Mouse (Mus musculus) heart, postnatal 0 days (tissue): ENCODE measurements at regions not wholly inside any gene's neighbourhood (a gene's known extent, or its start where the extent isn't known, plus 50 kb on each side); places are given as distances from the start of the nearest gene placed in this dataset.

Source experiments
- ATAC-seq: fragments of 200-750 bp; cut with Nextera tagmentation; 2 replicates; pipeline ENCODE4 v1.8.0; 2017; ENCODE audit warnings: low read depth, moderate number of reproducible peaks, moderate library complexity; ENCODE audit not compliant: insufficient read depth
- DNase-seq: peaks from one replicate; pipeline ENCODE4 v3.0.0-alpha.2; 2016; ENCODE audit warnings: low spot score
- H3K27ac ChIP-seq: fragments of 300-500 bp; sonication (generic); 2 replicates; pipeline ENCODE4 v1.5.1; 2014; ENCODE audit warnings: low read depth, mild to moderate bottlenecking
- H3K27me3 ChIP-seq: fragments of 300-500 bp; sonication (generic); 2 replicates; pipeline ENCODE4 v1.6.1; 2014; ENCODE audit warnings: low read length, mixed read lengths; ENCODE audit not compliant: control insufficient read depth, insufficient read depth
- H3K36me3 ChIP-seq: fragments of 300-500 bp; sonication (generic); replicated peaks from 2 replicates; pipeline ENCODE4 v1.6.1; 2014; ENCODE audit warnings: low read length, mixed read lengths; ENCODE audit not compliant: control insufficient read depth, insufficient read depth
- H3K4me1 ChIP-seq: fragments of 300-500 bp; sonication (generic); 2 replicates; pipeline ENCODE4 v1.6.1; 2014; ENCODE audit warnings: antibody characterized with exemption; ENCODE audit not compliant: control insufficient read depth, insufficient read depth
- H3K4me2 ChIP-seq: fragments of 300-500 bp; sonication (generic); 2 replicates; pipeline ENCODE4 v1.6.1; 2014; ENCODE audit warnings: low read depth, mild to moderate bottlenecking, low read length, moderate library complexity
- H3K4me3 ChIP-seq: fragments of 300-500 bp; sonication (generic); 2 replicates; pipeline ENCODE4 v1.5.1; 2014; ENCODE audit warnings: low read depth, low read length
- H3K9ac ChIP-seq: fragments of 300-500 bp; sonication (generic); replicated peaks from 2 replicates; pipeline ENCODE4 v1.6.1; 2014; ENCODE audit warnings: low read depth, low read length, mixed read lengths
- H3K9me3 ChIP-seq: fragments of 300-500 bp; sonication (generic); replicated peaks from 2 replicates; pipeline ENCODE4 v1.6.1; 2016; ENCODE audit warnings: low read length; ENCODE audit not compliant: control insufficient read depth
- CTCF ChIP-seq: IDR thresholded peaks from 2 replicates; pipeline ENCODE4 v1.5.1; 2016; ENCODE audit warnings: antibody characterized with exemption, control low read depth, low read depth
- EP300 ChIP-seq: IDR thresholded peaks from 2 replicates; pipeline ENCODE4 v1.6.1; 2016; ENCODE audit warnings: antibody characterized with exemption, low read depth
- WGBS: fragments of 180-500 bp; shearing (Covaris S2); extraction: QIAGEN DNeasy Blood & Tissue Kit; methylation state at CpG from one replicate; pipeline ENCODE4 v1.1.7; 2014; 5-methylcytosine and 5-hydroxymethylcytosine counted together

- no peak overlapping the region for H3K4me2 ChIP-seq
- ATAC-seq (no peak), DNase-seq (no peak)
- H3K36me3 ChIP-seq, result no peaks in the 10 kb centered on the region
- no peak overlapping the region for H3K4me3 ChIP-seq
- 0 out of 2 replicates have a peak, but pooled peaks cover 5% of the 10 kb centered on the region for H3K4me1 ChIP-seq
- TF ChIP-seq EP300, result no peak
- no peaks in the 10 kb centered on the region for H3K27me3 ChIP-seq
- no peaks in the 10 kb centered on the region for H3K9me3 ChIP-seq
- no peak overlapping the region for H3K27ac ChIP-seq
- H3K9ac ChIP-seq, result no peak overlapping the region
Observed at GRCm38 (mm10) chr4:95398301-95398700, 159.0 kb upstream of the Fggy start.

DNA sequence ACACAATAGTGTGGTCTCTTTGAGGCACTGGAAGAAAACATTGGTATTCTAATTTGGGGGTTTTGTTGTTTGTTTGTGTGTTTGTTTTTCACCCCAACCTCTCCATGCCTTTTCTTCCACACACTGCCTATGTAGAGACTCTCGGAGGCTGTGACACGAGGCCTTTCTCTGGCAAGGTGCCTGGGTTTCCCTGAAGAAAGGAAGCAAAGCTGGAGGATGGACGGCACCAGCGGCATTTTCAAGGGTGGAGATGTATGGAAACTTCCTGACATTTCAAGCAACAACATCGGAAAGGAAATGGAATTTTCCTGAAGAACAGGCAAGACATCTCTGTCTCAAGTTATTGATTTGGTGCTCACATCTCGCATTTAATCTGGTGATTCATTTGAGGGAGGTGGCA, 155.0 kb upstream of the Fggy start:
- Histone ChIP-seq H3K9me3 (no peaks in the 10 kb centered on the region), H3K27me3 (no peaks in the 10 kb centered on the region), H3K27ac (no peak overlapping the region), H3K4me3 (no peak overlapping the region), H3K36me3 (no peaks in the 10 kb centered on the region), H3K4me2 (no peak overlapping the region), H3K4me1 (no peaks in the 10 kb centered on the region), H3K9ac (no peak overlapping the region)
- TF ChIP-seq EP300 (no peak), CTCF (no peak)
- no peak for ATAC-seq
- DNase-seq, result no peak
- WGBS, result 54% methylated on average over 6 of the region's 6 CpGs

DNA sequence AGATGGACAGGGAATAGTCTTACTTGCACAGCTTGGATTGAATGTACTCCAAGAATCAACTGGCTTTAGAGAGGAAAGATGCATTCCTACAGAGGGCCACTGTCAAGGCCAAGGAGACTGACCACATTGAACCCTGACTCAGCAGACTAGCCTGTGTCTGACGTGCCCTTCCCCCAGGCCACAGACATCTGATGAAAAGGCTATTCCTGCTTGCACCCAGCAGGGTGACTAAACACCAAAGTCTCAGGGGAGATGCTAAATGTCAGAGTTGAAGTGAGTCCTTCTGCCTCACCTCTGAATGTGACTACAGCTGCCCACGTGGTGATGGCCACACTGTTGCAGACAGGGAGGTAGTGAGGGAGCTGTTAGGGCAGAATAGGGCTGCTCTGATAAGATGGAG, 140.2 kb upstream of the Fggy start:
- WGBS, result 43% methylated on average over 2 of the region's 2 CpGs
- no peak overlapping the region for H3K27ac ChIP-seq

GRCm38 (mm10) chr4:95426563-95426962, 130.7 kb upstream of the Fggy start:
- Histone ChIP-seq H3K27ac (no peak overlapping the region), H3K9ac (no peak overlapping the region), H3K4me1 (no peaks in the 10 kb centered on the region), H3K9me3 (no peaks in the 10 kb centered on the region), H3K36me3 (no peaks in the 10 kb centered on the region), H3K27me3 (no peaks in the 10 kb centered on the region), H3K4me2 (no peak overlapping the region), H3K4me3 (no peak overlapping the region)
- no peak for ATAC-seq
- no peak for DNase-seq
- 8% methylated on average over 1 of the region's 1 CpGs for WGBS
- TF ChIP-seq CTCF (no peak), EP300 (no peak)

More for the DNA sequence above, 140.2 kb upstream of the Fggy start:
- TF ChIP-seq EP300 (no peak), CTCF (no peak)
- H3K4me3 ChIP-seq, result no peak overlapping the region
- no peaks in the 10 kb centered on the region for H3K4me1 ChIP-seq
- DNase-seq (no peak), ATAC-seq (no peak)
- no peak overlapping the region for H3K9ac ChIP-seq
- H3K27me3 ChIP-seq, result no peaks in the 10 kb centered on the region
- H3K4me2 ChIP-seq, result no peak overlapping the region
- H3K9me3 ChIP-seq, result no peaks in the 10 kb centered on the region
- H3K36me3 ChIP-seq, result no peaks in the 10 kb centered on the region

- no peak overlapping the region for H3K9ac ChIP-seq
- no peaks in the 10 kb centered on the region for H3K9me3 ChIP-seq
- no peaks in the 10 kb centered on the region; the same call in 1 of the 2 replicates for H3K4me1 ChIP-seq
- H3K27me3 ChIP-seq, result no peaks in the 10 kb centered on the region
- H3K36me3 ChIP-seq, result no peaks in the 10 kb centered on the region
- H3K27ac ChIP-seq, result no peak overlapping the region
- H3K4me2 ChIP-seq, result no peak overlapping the region
- no peak overlapping the region for H3K4me3 ChIP-seq
- TF ChIP-seq EP300 (no peak), CTCF (no peak)
- WGBS, result 19% methylated on average over 4 of the region's 4 CpGs
- DNase-seq (peak; percentile 39), ATAC-seq (no peak)
Observed at GRCm38 (mm10) chr4:95434543-95434942, 122.8 kb upstream of the Fggy start.

GRCm38 (mm10) chr4:95435080-95435479, 122.2 kb upstream of the Fggy start:
- no peak overlapping the region for H3K27ac ChIP-seq
- no peaks in the 10 kb centered on the region for H3K9me3 ChIP-seq
- no peak overlapping the region for H3K4me3 ChIP-seq
- H3K27me3 ChIP-seq, result no peaks in the 10 kb centered on the region
- H3K36me3 ChIP-seq, result no peaks in the 10 kb centered on the region
- DNase-seq (no peak), ATAC-seq (no peak)
- H3K4me2 ChIP-seq, result no peak overlapping the region
- no peaks in the 10 kb centered on the region; the same call in 1 of the 2 replicates for H3K4me1 ChIP-seq
- WGBS, result 60% methylated on average over 4 of the region's 4 CpGs
- no peak overlapping the region for H3K9ac ChIP-seq
- TF ChIP-seq EP300 (no peak), CTCF (no peak)
